Mouse (Mus musculus) midbrain, embryonic 16.5 days (tissue): Measurements from ENCODE around the gene Epb41l5. TPM values are rescaled to one million over a fixed set of nuclear protein-coding genes. Genes with fewer than 3 reads are reported as not detected.

Experiments
- ATAC-seq: fragments of 200-750 bp; cut with Nextera tagmentation; 2 replicates; pipeline ENCODE4 v1.8.0; 2017; ENCODE audit warnings: moderate TSS enrichment
- H3K27ac ChIP-seq: fragments of 300-500 bp; sonication (generic); 2 replicates; pipeline ENCODE4 v1.5.1; 2014; ENCODE audit warnings: mild to moderate bottlenecking, low read length, mixed read lengths
- H3K27me3 ChIP-seq: fragments of 300-500 bp; sonication (generic); 2 replicates; pipeline ENCODE4 v1.6.1; 2014; ENCODE audit warnings: low read depth, low read length, mixed read lengths; ENCODE audit not compliant: control insufficient read depth, insufficient read depth
- H3K36me3 ChIP-seq: fragments of 300-500 bp; sonication (generic); 2 replicates; pipeline ENCODE4 v1.6.1; 2014; ENCODE audit warnings: mild to moderate bottlenecking, low read length, moderate library complexity, mixed read lengths; ENCODE audit not compliant: control insufficient read depth, insufficient read depth
- H3K4me1 ChIP-seq: fragments of 300-500 bp; sonication (generic); 2 replicates; pipeline ENCODE4 v1.6.1; 2014; ENCODE audit warnings: mild to moderate bottlenecking, low read length, mixed read lengths; ENCODE audit not compliant: control insufficient read depth, insufficient read depth
- H3K4me2 ChIP-seq: fragments of 300-500 bp; sonication (generic); 2 replicates; pipeline ENCODE4 v1.6.1; 2014; ENCODE audit warnings: mild to moderate bottlenecking, low read length, mixed read lengths
- H3K4me3 ChIP-seq: fragments of 300-500 bp; sonication (generic); 2 replicates; pipeline ENCODE4 v1.5.1; 2014; ENCODE audit warnings: low read depth, mild to moderate bottlenecking, low read length, moderate library complexity, mixed read lengths
- H3K9ac ChIP-seq: fragments of 300-500 bp; sonication (generic); 2 replicates; pipeline ENCODE4 v1.6.1; 2014; ENCODE audit warnings: low read depth, low read length, mixed read lengths
- H3K9me3 ChIP-seq: fragments of 300-500 bp; sonication (generic); replicated peaks from 2 replicates; pipeline ENCODE4 v1.6.1; 2014; ENCODE audit warnings: mild to moderate bottlenecking, low read length, mixed read lengths; ENCODE audit not compliant: control insufficient read depth, poor library complexity, severe bottlenecking
- WGBS: fragments of 180-500 bp; shearing (Covaris S2); extraction: QIAGEN DNeasy Blood & Tissue Kit; methylation state at CpG from one replicate; pipeline ENCODE4 v1.1.7; 2014; 5-methylcytosine and 5-hydroxymethylcytosine counted together
- polyA plus RNA-seq: library from polyadenylated mRNA; unstranded; fragments of >200 nt; fragmentation: Nextera tagmentation; extraction: Ambion mirVana; gene quantifications from 2 replicates; pipeline ENCODE4 v1.2.1, GENCODE M21; 2015

Epb41l5 gene
- polyA plus RNA-seq, 1 experiment from 2014 or later: 21.6 TPM

GRCm38 (mm10) chr1:119519286-119519685 lies 129.5 kb downstream of the Epb41l5 start:
- Histone ChIP-seq H3K27me3 (no peaks in the 10 kb centered on the region), H3K9me3 (no peaks in the 10 kb centered on the region), H3K4me2 (no peak overlapping the region), H3K27ac (no peak overlapping the region), H3K4me1 (peaks cover 1% of the 10 kb centered on the region; the same call in 1 of the 2 replicates), H3K4me3 (no peak overlapping the region), H3K9ac (no peak overlapping the region), H3K36me3 (no peaks in the 10 kb centered on the region)
- ATAC-seq: no peak
- WGBS: 73% methylated on average over 6 of the region's 6 CpGs

GRCm38 (mm10) chr1:119518786-119519185 lies 130.0 kb downstream of the Epb41l5 start:
- Histone ChIP-seq H3K27me3 (no peaks in the 10 kb centered on the region), H3K4me1 (no peaks in the 10 kb centered on the region), H3K9me3 (no peaks in the 10 kb centered on the region), H3K9ac (no peak overlapping the region), H3K27ac (no peak overlapping the region), H3K4me3 (no peak overlapping the region), H3K4me2 (no peak overlapping the region), H3K36me3 (no peaks in the 10 kb centered on the region)
- ATAC-seq: no peak

- no peaks in the 10 kb centered on the region for H3K36me3 ChIP-seq
- no peak overlapping the region for H3K27ac ChIP-seq
- no peak overlapping the region for H3K4me3 ChIP-seq
- WGBS: 78% methylated on average over 7 of the region's 7 CpGs
- H3K4me2 ChIP-seq: no peak overlapping the region
- no peaks in the 10 kb centered on the region for H3K27me3 ChIP-seq
- H3K4me1 ChIP-seq: no peaks in the 10 kb centered on the region
- H3K9ac ChIP-seq: no peak overlapping the region
- ATAC-seq: no peak
- H3K9me3 ChIP-seq: no peaks in the 10 kb centered on the region
Measured at GRCm38 (mm10) chr1:119518060-119518459, 130.7 kb downstream of the Epb41l5 start.

GRCm38 (mm10) chr1:119510857-119511256 lies 137.9 kb downstream of the Epb41l5 start:
- no peak overlapping the region for H3K27ac ChIP-seq
- no peak overlapping the region for H3K4me2 ChIP-seq
- 72% methylated on average over 8 of the region's 8 CpGs for WGBS
- ATAC-seq: no peak
- no peaks in the 10 kb centered on the region for H3K9me3 ChIP-seq
- H3K36me3 ChIP-seq: no peaks in the 10 kb centered on the region
- no peaks in the 10 kb centered on the region for H3K27me3 ChIP-seq
- H3K4me3 ChIP-seq: no peak overlapping the region
- H3K9ac ChIP-seq: no peak overlapping the region
- no peaks in the 10 kb centered on the region for H3K4me1 ChIP-seq

- no peak overlapping the region for H3K4me3 ChIP-seq
- no peak for ATAC-seq
- H3K4me1 ChIP-seq: no peaks in the 10 kb centered on the region
- no peak overlapping the region for H3K4me2 ChIP-seq
- H3K27me3 ChIP-seq: no peaks in the 10 kb centered on the region
- H3K9me3 ChIP-seq: no peaks in the 10 kb centered on the region
- no peaks in the 10 kb centered on the region for H3K36me3 ChIP-seq
- H3K27ac ChIP-seq: no peak overlapping the region
- H3K9ac ChIP-seq: no peak overlapping the region
- WGBS: 77% methylated on average over 9 of the region's 9 CpGs
Measured at GRCm38 (mm10) chr1:119510409-119510808, 138.4 kb downstream of the Epb41l5 start.

GRCm38 (mm10) chr1:119509474-119509873 lies 139.3 kb downstream of the Epb41l5 start:
- Histone ChIP-seq H3K4me3 (no peak overlapping the region), H3K4me1 (no peaks in the 10 kb centered on the region), H3K9ac (no peak overlapping the region), H3K9me3 (no peaks in the 10 kb centered on the region), H3K27me3 (no peaks in the 10 kb centered on the region), H3K36me3 (no peaks in the 10 kb centered on the region), H3K27ac (no peak overlapping the region), H3K4me2 (no peak overlapping the region)
- ATAC-seq: no peak
- 81% methylated on average over 7 of the region's 7 CpGs for WGBS

- no peak overlapping the region for H3K27ac ChIP-seq
- no peak overlapping the region for H3K4me2 ChIP-seq
- no peak for ATAC-seq
- 40% methylated on average over 4 of the region's 4 CpGs for WGBS
- no peaks in the 10 kb centered on the region for H3K36me3 ChIP-seq
- H3K4me1 ChIP-seq: peaks cover 4% of the 10 kb centered on the region; the same call in 1 of the 2 replicates
- H3K4me3 ChIP-seq: no peak overlapping the region
- H3K9ac ChIP-seq: no peak overlapping the region
- H3K9me3 ChIP-seq: no peaks in the 10 kb centered on the region
- no peaks in the 10 kb centered on the region for H3K27me3 ChIP-seq
Measured at GRCm38 (mm10) chr1:119508548-119508947, 140.3 kb downstream of the Epb41l5 start.

- Histone ChIP-seq H3K27ac (no peak overlapping the region), H3K4me3 (no peak overlapping the region), H3K4me1 (peaks cover 13% of the 10 kb centered on the region), H3K27me3 (no peaks in the 10 kb centered on the region), H3K36me3 (no peaks in the 10 kb centered on the region), H3K9ac (no peak overlapping the region), H3K9me3 (no peaks in the 10 kb centered on the region), H3K4me2 (no peak overlapping the region)
- ATAC-seq: no peak
- WGBS: 95% methylated on average over 3 of the region's 3 CpGs
Measured at GRCm38 (mm10) chr1:119505951-119506350, 142.8 kb downstream of the Epb41l5 start.

GRCm38 (mm10) chr1:119504260-119505062 lies 144.3 kb downstream of the Epb41l5 start, which contains the start of gene Ralb:
Ralb (minus strand) TSS chr1:119504794.
- peak within 1 kb of the TSS; percentile 47; the same call in 1 of the 2 replicates for H3K27ac ChIP-seq
- H3K4me1 ChIP-seq: peaks cover 13% of the 10 kb centered on the region
- under 1% methylated on average over 57 of the region's 57 CpGs for WGBS
- no peaks in the 10 kb centered on the region for H3K36me3 ChIP-seq
- peak; percentile 97 for ATAC-seq
- peak within 1 kb of the TSS; percentile 87 for H3K9ac ChIP-seq
- H3K9me3 ChIP-seq: no peaks in the 10 kb centered on the region
- H3K27me3 ChIP-seq: no peaks in the 10 kb centered on the region
- peak within 1 kb of the TSS; percentile 65 for H3K4me3 ChIP-seq
- H3K4me2 ChIP-seq: peak within 1 kb of the TSS; percentile 60
